Mouse (Mus musculus): Measurements from ENCODE around the gene Ap1m1.

The Ap1m1 gene

GRCm38 (mm10) chr8:72295125-72295524 is 55.3 kb downstream of the Ap1m1 start:
- DNase-seq (ENCODE audit: low spot score), result no peak

GRCm38 (mm10) chr8:72295679-72296078 is 55.9 kb downstream of the Ap1m1 start:
- DNase-seq (ENCODE audit: low spot score), result no peak

GRCm38 (mm10) chr8:72296561-72296960 is 56.7 kb downstream of the Ap1m1 start:
- DNase-seq (ENCODE audit: low spot score), result no peak

- no peak for DNase-seq (ENCODE audit: low spot score)
These were observed 59.1 kb downstream of the Ap1m1 start for GRCm38 (mm10) chr8:72298928-72299327.

- DNase-seq (ENCODE audit: low spot score), result no peak
These were observed 61.0 kb downstream of the Ap1m1 start for GRCm38 (mm10) chr8:72300654-72301400.

GRCm38 (mm10) chr8:72301497-72301896 is 61.7 kb downstream of the Ap1m1 start:
- DNase-seq (ENCODE audit: low spot score), result no peak

GRCm38 (mm10) chr8:72302986-72303612 is 63.3 kb downstream of the Ap1m1 start:
- DNase-seq (ENCODE audit: low spot score), result no peak

GRCm38 (mm10) chr8:72303633-72304032 is 63.8 kb downstream of the Ap1m1 start:
- no peak for DNase-seq (ENCODE audit: low spot score)

- DNase-seq (ENCODE audit: low spot score), result no peak
These were observed 65.5 kb downstream of the Ap1m1 start, which contains the start of gene Gm10282 for GRCm38 (mm10) chr8:72305210-72305905. TSS of gene Gm10282 (minus strand) at chr8:72305260.

GRCm38 (mm10) chr8:72306913-72307312 is 67.1 kb downstream of the Ap1m1 start:
- DNase-seq (ENCODE audit: low spot score), result no peak
